12 mouse cellular contexts compared by ENCODE assay signal in the genomic region with DNA sequence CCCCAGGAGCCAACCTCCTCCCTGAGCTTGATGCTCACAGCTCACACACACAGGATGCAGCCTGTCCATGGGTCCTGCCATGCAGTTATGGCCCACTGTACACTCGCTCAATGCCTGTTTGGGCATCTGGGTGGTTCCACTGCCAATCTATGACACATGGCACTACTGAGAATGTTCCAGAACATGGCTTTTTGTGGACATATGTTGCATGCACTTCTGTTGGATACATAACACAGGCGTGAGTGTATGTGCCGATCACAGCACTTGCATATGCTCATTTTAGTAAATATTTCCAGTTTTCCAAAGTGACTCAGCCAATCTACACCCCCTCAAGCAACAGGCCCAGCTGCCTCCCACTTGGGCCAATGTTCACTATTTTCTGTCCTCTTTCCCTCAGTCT. TPM values are rescaled to one million over a fixed set of nuclear protein-coding genes. Genes with fewer than 3 reads are reported as not detected.
DNase-seq lines count a peak whose midpoint lies in the region; ATAC-seq and TF ChIP-seq lines count a peak whose summit lies in the region.
"Had no signal": no experiment of that assay in that cellular context is flagged by ENCODE, and none has a peak within 500 bp of the region (broad histone marks: within the 10 kb centered on the region; RNA-seq: fewer than 3 reads in every experiment).

No protein-coding gene starts in this region.

- no peak overlapping the region for H3K4me3 ChIP-seq in limb, embryonic 13.5 days

- no peak overlapping the region for H3K9ac ChIP-seq in limb, embryonic 13.5 days

- H3K4me1 ChIP-seq in limb, embryonic 13.5 days, result peaks cover 16% of the 10 kb centered on the region

- H3K27me3 ChIP-seq in limb, embryonic 13.5 days, result no peaks in the 10 kb centered on the region

- H3K36me3 ChIP-seq in limb, embryonic 13.5 days, result no peaks in the 10 kb centered on the region

- H3K9me3 ChIP-seq in limb, embryonic 13.5 days, result no peaks in the 10 kb centered on the region
- H3K9me3 ChIP-seq: G1E had no signal

- no peak overlapping the region for H3K4me2 ChIP-seq in limb, embryonic 13.5 days (replicated peaks)

- no peak for DNase-seq in frontal cortex, postnatal 25 days (ENCODE audit: low spot score in 2 of 2)
- DNase-seq in brain, embryonic 14.5 days (ENCODE audit: low read depth), result peak; percentile 66
- DNase-seq in layer of hippocampus, adult 9-11 months, result peak; percentile 78
- DNase-seq in spleen, postnatal 36 days (ENCODE audit: low spot score in 2 of 2), result no peak
- no peak for DNase-seq in neural tube, embryonic 10.5 days (ENCODE audit: extremely low spot score, low spot score)
- DNase-seq in embryo, embryonic 11 days, result no peak
- DNase-seq: B cell, adult 2 months; heart, postnatal 10 days; kidney, postnatal 10 days had no signal

- 0 out of 2 replicates have a peak overlapping the region, but pooled peaks have one; percentile 76 for H3K27ac ChIP-seq in limb, embryonic 13.5 days

- no peak for TF ChIP-seq POLR2A in brain, embryonic 14.5 days (IDR thresholded peaks at IDR 0.05; ENCODE audit: borderline replicate concordance, extremely low read depth, insufficient read depth, insufficient read length, poor library complexity, severe bottlenecking)

- TF ChIP-seq CTCF in brain, embryonic 14.5 days (IDR thresholded peaks at IDR 0.05; ENCODE audit: borderline replicate concordance, extremely low read depth, insufficient read depth, insufficient read length), result no peak

- ATAC-seq in frontal cortex, adult (ENCODE audit: low TSS enrichment), result peak; percentile 67; the same call in 1 of the 2 replicates
- no peak for ATAC-seq in limb, embryonic 13.5 days (ENCODE audit: low FRiP score, low read depth)

- 95% methylated on average over 3 of the region's 3 CpGs for WGBS in limb, embryonic 13.5 days

RNA-seq across cellular contexts. Expression of a gene that starts 17.4 kb away (rescaled TPM):
- 20.6 and 30.3 TPM in 2 replicates for polyA plus RNA-seq in brain, embryonic 14.5 days (2012; rRNA removed)
- polyA plus RNA-seq in limb, embryonic 13.5 days (2015; fragmentation: Nextera tagmentation; extraction: Ambion mirVana), result 23.7 and 25.8 TPM in 2 replicates

RNA-seq across cellular contexts. Expression of a gene that starts 40.0 kb away (rescaled TPM):
- polyA plus RNA-seq in brain, embryonic 14.5 days (2012; rRNA removed), result 14.4 and 15.4 TPM in 2 replicates
- polyA plus RNA-seq in limb, embryonic 13.5 days (2015; fragmentation: Nextera tagmentation; extraction: Ambion mirVana), result 23.2 and 24.1 TPM in 2 replicates

RNA-seq across cellular contexts. Expression of a gene that starts 47.5 kb away (rescaled TPM):
- polyA plus RNA-seq in brain, embryonic 14.5 days (2012; rRNA removed), result 92.5 and 112 TPM in 2 replicates
- polyA plus RNA-seq in limb, embryonic 13.5 days (2015; fragmentation: Nextera tagmentation; extraction: Ambion mirVana), result 101 and 111 TPM in 2 replicates

RNA-seq across cellular contexts. Expression of a gene that starts 50.2 kb away (rescaled TPM):
- 17.3 and 20.1 TPM in 2 replicates for polyA plus RNA-seq in brain, embryonic 14.5 days (2012; rRNA removed)
- 45.8 and 46.6 TPM in 2 replicates for polyA plus RNA-seq in limb, embryonic 13.5 days (2015; fragmentation: Nextera tagmentation; extraction: Ambion mirVana)

RNA-seq across cellular contexts. Expression of a gene that starts 50.3 kb away (rescaled TPM):
- polyA plus RNA-seq in brain, embryonic 14.5 days (2012; rRNA removed), result 29.9 and 30.0 TPM in 2 replicates
- 51.1 and 52.6 TPM in 2 replicates for polyA plus RNA-seq in limb, embryonic 13.5 days (2015; fragmentation: Nextera tagmentation; extraction: Ambion mirVana)

Comparison
In these comparisons a context has a peak if more than half of its experiments do, and no peak if none do; other contexts are left out.
1. DNase-seq: peak in brain, embryonic 14.5 days (single experiment) and layer of hippocampus, adult 9-11 months (single experiment); none in frontal cortex, postnatal 25 days (0 of 2), spleen, postnatal 36 days (0 of 2), neural tube, embryonic 10.5 days (single experiment) and embryo, embryonic 11 days (single experiment).